Mouse (Mus musculus): ENCODE measurements around the gene Tmem183a.

- TF ChIP-seq CTCF (IDR thresholded peaks at IDR 0.05; ENCODE audit: low read depth, low read length) (no peak), POLR2A (IDR thresholded peaks at IDR 0.05; ENCODE audit: extremely low read depth, insufficient read depth, low read length) (no peak)
Observed at GRCm38 (mm10) chr1:134357461-134357860, 4.3 kb downstream of the Tmem183a start.
